ENCODE assay signal across 9 mouse cellular contexts in genomic region chr9:68888670-68889069, GRCm38 (mm10).
A peak's percentile ranks its signal among the peaks of the same experiment; 100 is the strongest.
DNase-seq lines count a peak whose midpoint lies in the region; ATAC-seq lines count a peak whose summit lies in the region.
"Had no signal": no experiment of that assay in that cellular context is flagged by ENCODE, and none has a peak within 500 bp of the region (broad histone marks: within the 10 kb centered on the region; RNA-seq: fewer than 3 reads in every experiment).

No protein-coding gene starts in this region.

- H3K9me3 ChIP-seq in stomach, embryonic 15.5 days: no peaks in the 10 kb centered on the region

- WGBS in stomach, embryonic 15.5 days: 16% methylated on average over 8 of the region's 8 CpGs

- no peak overlapping the region for H3K9ac ChIP-seq in stomach, embryonic 15.5 days

- 0 out of 2 replicates have a peak overlapping the region, but pooled peaks have one; percentile 33 for H3K27ac ChIP-seq in stomach, embryonic 15.5 days

- ATAC-seq in frontal cortex, adult (ENCODE audit: low TSS enrichment): no peak
- ATAC-seq in stomach, embryonic 15.5 days (ENCODE audit: insufficient read depth, low FRiP score, low read depth): no peak; the same call in 1 of the 2 replicates

- peaks cover 15% of the 10 kb centered on the region; the same call in 1 of the 2 replicates for H3K4me1 ChIP-seq in stomach, embryonic 15.5 days

- no peaks in the 10 kb centered on the region for H3K36me3 ChIP-seq in stomach, embryonic 15.5 days
- H3K36me3 ChIP-seq: G1E had no signal

- H3K4me2 ChIP-seq in stomach, embryonic 15.5 days: peak overlapping the region; percentile 21; the same call in 1 of the 2 replicates

- no peaks in the 10 kb centered on the region for H3K27me3 ChIP-seq in stomach, embryonic 15.5 days (replicated peaks)

- peak; percentile 43 to 59 for DNase-seq in frontal cortex, postnatal 10 days (ENCODE audit: low spot score in 2 of 2)
- DNase-seq in spleen, postnatal 36 days (ENCODE audit: low spot score in 2 of 2): peak; percentile 13 to 29
- no peak for DNase-seq in spleen, postnatal 14 days (ENCODE audit: low spot score in 2 of 2)
- peak; percentile 83 for DNase-seq in heart, postnatal 4 days
- DNase-seq in lung, adult 18-20 months: peak; percentile 36 to 57
- DNase-seq in MN1 (ENCODE audit: low spot score): no peak

- H3K4me3 ChIP-seq in stomach, embryonic 15.5 days (replicated peaks): no peak overlapping the region; the same call in 1 of the 2 replicates

Comparison
In these comparisons a context has a peak if more than half of its experiments do, and no peak if none do; other contexts are left out.
1. DNase-seq: peak in frontal cortex, postnatal 10 days (2 of 2), spleen, postnatal 36 days (2 of 2), heart, postnatal 4 days (single experiment) and lung, adult 18-20 months (2 of 2); none in spleen, postnatal 14 days (0 of 2) and MN1 (single experiment).